Mouse (Mus musculus) frontal cortex, postnatal 10 days (tissue): ENCODE measurements at regions not wholly inside any gene's neighbourhood (a gene's known extent, or its start where the extent isn't known, plus 50 kb on each side); places are given as distances from the start of the nearest gene placed in this dataset.

ENCODE experiments used
- DNase-seq, 2 experiments: peaks; one replicate each; pipeline ENCODE4 v3.0.0; 2022; ENCODE audit warnings: low spot score in 2 of 2, mixed read lengths in 1 of 2

- no peak for DNase-seq
These were observed 97.7 kb upstream of the Spred1 start for GRCm38 (mm10) chr2:117023436-117023835.

- DNase-seq = no peak
These were observed 94.1 kb upstream of the Spred1 start for GRCm38 (mm10) chr2:117027071-117027470.

- DNase-seq = no peak
These were observed 92.4 kb upstream of the Spred1 start for GRCm38 (mm10) chr2:117028771-117029170.

- DNase-seq = no peak
These were observed 84.8 kb upstream of the Spred1 start for GRCm38 (mm10) chr2:117036197-117036872.

GRCm38 (mm10) chr2:117040211-117040610 lies 81.0 kb upstream of the Spred1 start:
- no peak for DNase-seq

- DNase-seq = no peak
These were observed 77.3 kb upstream of the Spred1 start for GRCm38 (mm10) chr2:117043831-117044230.

GRCm38 (mm10) chr2:117048290-117048730 lies 72.9 kb upstream of the Spred1 start:
- no peak for DNase-seq

GRCm38 (mm10) chr2:117050061-117050460 lies 71.1 kb upstream of the Spred1 start:
- no peak for DNase-seq

- no peak for DNase-seq
These were observed 57.0 kb upstream of the Spred1 start for GRCm38 (mm10) chr2:117064126-117064525.

GRCm38 (mm10) chr2:117070348-117070747 lies 50.8 kb upstream of the Spred1 start:
- DNase-seq = no peak

- no peak for DNase-seq
These were observed 50.1 kb upstream of the Spred1 start for GRCm38 (mm10) chr2:117071098-117071497.
